Mouse (Mus musculus) ES-E14 (cell line): ENCODE data around the gene Grk2.

Experiments
- CHD2 ChIP-seq: IDR thresholded peaks from 2 replicates; pipeline ENCODE4 v1.6.1; 2014; ENCODE audit warnings: mild to moderate bottlenecking, low read depth, low read length, inconsistent platforms
- HCFC1 ChIP-seq: IDR thresholded peaks from 2 replicates; pipeline ENCODE4 v1.6.1; 2012; ENCODE audit warnings: low read length, inconsistent platforms, borderline replicate concordance; ENCODE audit not compliant: insufficient read depth
- MAFK ChIP-seq: IDR thresholded peaks from 2 replicates; pipeline ENCODE4 v1.6.1; 2014; ENCODE audit warnings: mild to moderate bottlenecking, low read depth, low read length, inconsistent platforms; ENCODE audit not compliant: insufficient read depth

- TF ChIP-seq MAFK, result no peak
- no peak for TF ChIP-seq HCFC1
- TF ChIP-seq CHD2, result no peak
Measured at GRCm38 (mm10) chr19:4295391-4295790, 10.6 kb downstream of the Grk2 start.
